Mouse (Mus musculus) olfactory bulb, adult 2 months (tissue): ENCODE results near the gene Pik3cg.

Experiments
- CTCF ChIP-seq: fragments of 200-500 bp; IDR thresholded peaks from 2 replicates; pipeline ENCODE4 v1.5.1; 2012; ENCODE audit warnings: low read depth, mild to moderate bottlenecking, low read length, moderate library complexity; ENCODE audit not compliant: insufficient read depth
- POLR2A ChIP-seq: fragments of 200-500 bp; IDR thresholded peaks from 2 replicates; pipeline ENCODE4 v1.6.1; 2012; ENCODE audit warnings: mild to moderate bottlenecking, low read depth, low read length, moderate library complexity; ENCODE audit not compliant: insufficient read depth

DNA sequence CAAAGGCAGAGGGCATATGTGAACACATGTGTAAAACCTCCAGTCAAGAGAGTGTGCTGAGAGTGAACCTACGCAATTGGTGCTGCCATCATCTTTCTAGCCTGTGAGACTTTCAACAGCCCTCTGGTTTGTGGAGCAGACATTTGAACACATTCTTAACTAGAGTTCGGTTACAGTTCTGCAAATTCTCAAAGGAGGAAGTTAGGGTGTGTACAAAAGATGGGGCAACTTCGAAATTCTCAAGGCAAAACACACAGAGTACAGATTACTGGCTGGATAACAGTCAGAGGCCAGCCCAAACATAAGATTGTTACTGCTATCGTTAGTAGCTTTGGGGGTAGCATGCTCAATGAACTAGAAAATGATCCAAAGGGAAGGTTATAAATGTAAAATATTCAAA is 9.0 kb downstream of the Pik3cg start:
- no peak for TF ChIP-seq POLR2A
- no peak for TF ChIP-seq CTCF
